Mouse (Mus musculus) lung, postnatal 10 days (tissue): ENCODE results near the gene Prss33.

Source experiments
- DNase-seq: peaks from one replicate; pipeline ENCODE4 v3.0.0; 2021

The Prss33 gene

GRCm38 (mm10) chr17:23783352-23783751 lies 52.5 kb downstream of the Prss33 start:
- no peak for DNase-seq
